In genomic region chr5:80326986-80327385, GRCm38 (mm10) we compare ENCODE assay signal across 24 mouse cellular contexts.
DNase-seq lines count a peak whose midpoint lies in the region; ATAC-seq and TF ChIP-seq lines count a peak whose summit lies in the region.
"Had no signal": no experiment of that assay in that cellular context is flagged by ENCODE, and none has a peak within 500 bp of the region (broad histone marks: within the 10 kb centered on the region; RNA-seq: fewer than 3 reads in every experiment).

No protein-coding gene starts in this region.

- 31% methylated on average over 1 of the region's 1 CpGs for WGBS in kidney, embryonic 15.5 days
- WGBS in kidney, postnatal 0 days, result 51% methylated on average over 1 of the region's 1 CpGs
- 47% methylated on average over 1 of the region's 1 CpGs for WGBS in kidney, embryonic 14.5 days
- 49% methylated on average over 1 of the region's 1 CpGs for WGBS in neural tube, embryonic 15.5 days

- no peak overlapping the region for H3K27ac ChIP-seq in kidney, embryonic 15.5 days
- H3K27ac ChIP-seq in kidney, postnatal 0 days, result no peak overlapping the region
- no peak overlapping the region for H3K27ac ChIP-seq in kidney, embryonic 14.5 days (ENCODE audit: low read depth, low read length)
- H3K27ac ChIP-seq in neural tube, embryonic 15.5 days (replicated peaks), result no peak overlapping the region
- H3K27ac ChIP-seq: embryonic facial prominence, embryonic 10.5 days; embryonic facial prominence, embryonic 12.5 days; forebrain, embryonic 13.5 days; forebrain, embryonic 15.5 days had no signal

- H3K9ac ChIP-seq in kidney, embryonic 15.5 days, result no peak overlapping the region
- no peak overlapping the region for H3K9ac ChIP-seq in kidney, postnatal 0 days (ENCODE audit: low read depth, low read length)
- H3K9ac ChIP-seq in kidney, embryonic 14.5 days (ENCODE audit: low read depth, low read length), result no peak overlapping the region
- H3K9ac ChIP-seq in neural tube, embryonic 15.5 days (replicated peaks), result no peak overlapping the region
- H3K9ac ChIP-seq: embryonic facial prominence, embryonic 12.5 days; forebrain, embryonic 13.5 days; forebrain, embryonic 15.5 days had no signal

- H3K9me3 ChIP-seq in kidney, embryonic 15.5 days (replicated peaks), result no peaks in the 10 kb centered on the region
- no peaks in the 10 kb centered on the region for H3K9me3 ChIP-seq in kidney, postnatal 0 days (replicated peaks; ENCODE audit: low read length)
- no peaks in the 10 kb centered on the region for H3K9me3 ChIP-seq in kidney, embryonic 14.5 days (ENCODE audit: control insufficient read depth, low read length)
- no peaks in the 10 kb centered on the region for H3K9me3 ChIP-seq in neural tube, embryonic 15.5 days (replicated peaks)
- H3K9me3 ChIP-seq: embryonic facial prominence, embryonic 10.5 days; embryonic facial prominence, embryonic 12.5 days; forebrain, embryonic 13.5 days; forebrain, embryonic 15.5 days; G1E had no signal

- no peaks in the 10 kb centered on the region for H3K36me3 ChIP-seq in kidney, embryonic 15.5 days
- H3K36me3 ChIP-seq in kidney, postnatal 0 days (ENCODE audit: insufficient read depth, low read length), result no peaks in the 10 kb centered on the region
- H3K36me3 ChIP-seq in kidney, embryonic 14.5 days (ENCODE audit: control insufficient read depth, insufficient read depth, low read length), result no peaks in the 10 kb centered on the region
- H3K36me3 ChIP-seq in neural tube, embryonic 15.5 days, result no peaks in the 10 kb centered on the region
- H3K36me3 ChIP-seq: embryonic facial prominence, embryonic 10.5 days; embryonic facial prominence, embryonic 12.5 days; forebrain, embryonic 15.5 days; G1E had no signal

- no peak for TF ChIP-seq CTCF in kidney, postnatal 0 days (IDR thresholded peaks at IDR 0.05; ENCODE audit: low read depth)

- H3K27me3 ChIP-seq in kidney, embryonic 15.5 days, result no peaks in the 10 kb centered on the region
- no peaks in the 10 kb centered on the region for H3K27me3 ChIP-seq in kidney, postnatal 0 days (ENCODE audit: insufficient read depth, low read length)
- H3K27me3 ChIP-seq in kidney, embryonic 14.5 days (ENCODE audit: control insufficient read depth, insufficient read depth, low read length), result no peaks in the 10 kb centered on the region
- H3K27me3 ChIP-seq in neural tube, embryonic 15.5 days (replicated peaks), result no peaks in the 10 kb centered on the region
- H3K27me3 ChIP-seq: CH12.LX; embryonic facial prominence, embryonic 12.5 days; forebrain, embryonic 13.5 days; forebrain, embryonic 15.5 days; Patski had no signal

- peak; percentile 33; the same call in 1 of the 2 replicates for ATAC-seq in kidney, embryonic 15.5 days (replicated peaks; ENCODE audit: low FRiP score)
- no peak for ATAC-seq in kidney, postnatal 0 days (replicated peaks; ENCODE audit: low FRiP score, low read depth)
- ATAC-seq in kidney, embryonic 14.5 days (ENCODE audit: low FRiP score, low TSS enrichment), result no peak
- ATAC-seq in neural tube, embryonic 15.5 days (ENCODE audit: low FRiP score), result 0 out of 2 replicates have a peak, but pooled peaks have one; percentile 35
- ATAC-seq: activated CD4-positive, CD25-positive, alpha-beta regulatory T cell, adult 4 months; CD4-positive, CD25-positive, alpha-beta regulatory T cell, adult 4 months; forebrain, embryonic 13.5 days; forebrain, embryonic 15.5 days; Patski had no signal

- H3K4me2 ChIP-seq in kidney, embryonic 15.5 days, result no peak overlapping the region
- H3K4me2 ChIP-seq in kidney, postnatal 0 days (ENCODE audit: low read length), result no peak overlapping the region
- H3K4me2 ChIP-seq in kidney, embryonic 14.5 days (replicated peaks; ENCODE audit: low read depth, low read length), result no peak overlapping the region
- no peak overlapping the region for H3K4me2 ChIP-seq in neural tube, embryonic 15.5 days
- H3K4me2 ChIP-seq: embryonic facial prominence, embryonic 12.5 days; forebrain, embryonic 13.5 days; forebrain, embryonic 15.5 days had no signal

- no peak overlapping the region for H3K4me3 ChIP-seq in kidney, embryonic 15.5 days (replicated peaks)
- no peak overlapping the region for H3K4me3 ChIP-seq in kidney, postnatal 0 days (replicated peaks; ENCODE audit: low read depth, low read length)
- H3K4me3 ChIP-seq in kidney, embryonic 14.5 days (ENCODE audit: low read length), result no peak overlapping the region
- no peak overlapping the region for H3K4me3 ChIP-seq in neural tube, embryonic 15.5 days (replicated peaks)
- H3K4me3 ChIP-seq: embryonic facial prominence, embryonic 10.5 days; embryonic facial prominence, embryonic 12.5 days; forebrain, embryonic 13.5 days; forebrain, embryonic 15.5 days had no signal

- DNase-seq in kidney, postnatal 36 days, result no peak
- DNase-seq in kidney, postnatal 0 days (ENCODE audit: low spot score), result peak; percentile 83
- no peak for DNase-seq in neural tube, embryonic 10.5 days (ENCODE audit: extremely low spot score, low spot score)
- DNase-seq: adrenal gland, adult 8-10 months; adrenal gland, postnatal 14 days; adrenal gland, postnatal 36 days; B cell, adult 2 months; cerebellum, adult 11-12 months; cerebellum, adult 2 months; cerebellum, adult 9-10 months; cerebellum, postnatal 10 days; cerebellum, postnatal 25 days had no signal

- no peaks in the 10 kb centered on the region for H3K4me1 ChIP-seq in kidney, embryonic 15.5 days
- H3K4me1 ChIP-seq in kidney, postnatal 0 days (replicated peaks; ENCODE audit: insufficient read depth, low read length), result no peaks in the 10 kb centered on the region
- no peaks in the 10 kb centered on the region for H3K4me1 ChIP-seq in kidney, embryonic 14.5 days (ENCODE audit: control insufficient read depth, insufficient read depth, low read length)
- no peaks in the 10 kb centered on the region for H3K4me1 ChIP-seq in neural tube, embryonic 15.5 days
- H3K4me1 ChIP-seq: embryonic facial prominence, embryonic 10.5 days; embryonic facial prominence, embryonic 12.5 days; forebrain, embryonic 13.5 days; forebrain, embryonic 15.5 days had no signal

Comparison
In these comparisons a context has a peak if more than half of its experiments do, and no peak if none do; other contexts are left out.
1. ATAC-seq: peak in kidney, embryonic 15.5 days (single experiment) and neural tube, embryonic 15.5 days (single experiment); none in kidney, postnatal 0 days (single experiment) and kidney, embryonic 14.5 days (single experiment).